Mouse (Mus musculus) embryonic facial prominence, embryonic 15.5 days (tissue): ENCODE measurements around the gene Pinlyp. TPM values are rescaled to one million over a fixed set of nuclear protein-coding genes. Genes with fewer than 3 reads are reported as not detected.
A peak's percentile ranks its signal among the peaks of the same experiment; 100 is the strongest.

ENCODE experiments used
- ATAC-seq: fragments of 200-750 bp; cut with Nextera tagmentation; 2 replicates; pipeline ENCODE4 v1.8.0; 2017; ENCODE audit warnings: low read depth, moderate TSS enrichment; ENCODE audit not compliant: insufficient number of reproducible peaks, low FRiP score, low TSS enrichment
- H3K27ac ChIP-seq: fragments of 300-500 bp; sonication (generic); replicated peaks from 2 replicates; pipeline ENCODE4 v1.5.1; 2015; ENCODE audit warnings: mild to moderate bottlenecking, inconsistent platforms
- H3K27me3 ChIP-seq: fragments of 300-500 bp; sonication (generic); 2 replicates; pipeline ENCODE4 v1.6.1; 2015; ENCODE audit warnings: inconsistent platforms
- H3K36me3 ChIP-seq: fragments of 300-500 bp; sonication (generic); 2 replicates; pipeline ENCODE4 v1.6.1; 2015; ENCODE audit warnings: mild to moderate bottlenecking, inconsistent platforms
- H3K4me1 ChIP-seq: fragments of 300-500 bp; sonication (generic); 2 replicates; pipeline ENCODE4 v1.6.1; 2015; ENCODE audit warnings: inconsistent platforms
- H3K4me2 ChIP-seq: fragments of 300-500 bp; sonication (generic); replicated peaks from 2 replicates; pipeline ENCODE4 v1.6.1; 2015; ENCODE audit warnings: mild to moderate bottlenecking, inconsistent platforms
- H3K4me3 ChIP-seq: fragments of 300-500 bp; sonication (generic); replicated peaks from 2 replicates; pipeline ENCODE4 v1.5.1; 2015; ENCODE audit warnings: mild to moderate bottlenecking, inconsistent platforms
- H3K9ac ChIP-seq: fragments of 300-500 bp; sonication (generic); 2 replicates; pipeline ENCODE4 v1.6.1; 2015; ENCODE audit warnings: inconsistent platforms
- H3K9me3 ChIP-seq: fragments of 300-500 bp; sonication (generic); replicated peaks from 2 replicates; pipeline ENCODE4 v1.6.1; 2016; ENCODE audit warnings: inconsistent platforms
- WGBS: fragments of 180-500 bp; shearing (Covaris S2); methylation state at CpG from one replicate; pipeline ENCODE4 v1.1.7; 2015; 5-methylcytosine and 5-hydroxymethylcytosine counted together
- polyA plus RNA-seq: library from polyadenylated mRNA; unstranded; fragments of >200 nt; fragmentation: Nextera tagmentation; extraction: Ambion mirVana; gene quantifications from 2 replicates; pipeline ENCODE4 v1.2.1, GENCODE M21; 2015

The Pinlyp gene
- polyA plus RNA-seq, 1 experiment from 2014 or later: 9.4 TPM

DNA sequence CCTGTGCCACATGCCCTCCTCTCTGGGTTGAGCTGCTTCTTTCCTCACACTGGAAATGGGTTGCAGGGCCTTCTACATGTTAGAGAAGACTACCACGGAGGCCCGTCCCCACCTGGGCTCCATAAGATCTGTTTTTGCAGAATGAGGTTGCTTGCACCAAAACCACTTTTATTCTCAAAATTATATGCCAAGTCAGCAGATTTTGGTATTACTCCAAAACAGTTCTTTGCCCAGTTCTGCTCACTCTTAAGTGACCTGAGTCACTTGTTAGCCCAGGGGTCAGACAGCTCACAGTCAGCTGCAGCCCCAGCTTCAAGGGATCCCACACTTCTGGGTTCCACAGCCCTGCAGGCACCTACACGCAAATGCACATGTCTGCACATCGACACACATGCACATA is 15.5 kb upstream of the Pinlyp start:
- H3K4me2 ChIP-seq: no peak overlapping the region
- H3K4me3 ChIP-seq: no peak overlapping the region
- H3K9ac ChIP-seq: no peak overlapping the region
- 85% methylated on average over 4 of the region's 4 CpGs for WGBS
- H3K36me3 ChIP-seq: peaks cover 67% of the 10 kb centered on the region
- no peak overlapping the region for H3K27ac ChIP-seq
- no peaks in the 10 kb centered on the region for H3K9me3 ChIP-seq
- H3K4me1 ChIP-seq: no peaks in the 10 kb centered on the region
- no peak for ATAC-seq
- H3K27me3 ChIP-seq: no peaks in the 10 kb centered on the region

DNA sequence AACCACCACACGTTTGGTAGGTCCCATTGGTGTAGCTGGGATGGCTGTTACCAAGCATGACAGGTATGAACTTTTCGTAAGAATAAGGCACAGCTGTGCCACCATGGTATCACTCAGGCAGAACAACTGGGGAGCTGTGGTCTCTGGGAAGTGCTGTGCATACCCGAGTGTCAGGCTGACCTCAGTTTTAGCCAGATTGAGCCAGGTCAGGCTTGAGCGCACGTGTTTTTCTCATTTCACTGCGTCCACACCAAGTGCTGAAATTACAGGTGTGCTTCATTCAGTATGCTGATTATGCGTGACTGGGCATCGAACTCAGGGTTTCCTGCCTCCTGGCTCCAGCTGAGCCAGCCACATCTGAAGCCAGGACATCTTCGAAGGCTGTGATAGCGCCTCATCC is 9.9 kb upstream of the Pinlyp start:
- Histone ChIP-seq H3K4me3 (no peak overlapping the region), H3K27me3 (no peaks in the 10 kb centered on the region), H3K27ac (no peak overlapping the region), H3K4me1 (no peaks in the 10 kb centered on the region), H3K9ac (no peak overlapping the region), H3K9me3 (no peaks in the 10 kb centered on the region), H3K36me3 (peaks cover 59% of the 10 kb centered on the region), H3K4me2 (no peak overlapping the region)
- WGBS: 88% methylated on average over 10 of the region's 10 CpGs
- no peak for ATAC-seq

DNA sequence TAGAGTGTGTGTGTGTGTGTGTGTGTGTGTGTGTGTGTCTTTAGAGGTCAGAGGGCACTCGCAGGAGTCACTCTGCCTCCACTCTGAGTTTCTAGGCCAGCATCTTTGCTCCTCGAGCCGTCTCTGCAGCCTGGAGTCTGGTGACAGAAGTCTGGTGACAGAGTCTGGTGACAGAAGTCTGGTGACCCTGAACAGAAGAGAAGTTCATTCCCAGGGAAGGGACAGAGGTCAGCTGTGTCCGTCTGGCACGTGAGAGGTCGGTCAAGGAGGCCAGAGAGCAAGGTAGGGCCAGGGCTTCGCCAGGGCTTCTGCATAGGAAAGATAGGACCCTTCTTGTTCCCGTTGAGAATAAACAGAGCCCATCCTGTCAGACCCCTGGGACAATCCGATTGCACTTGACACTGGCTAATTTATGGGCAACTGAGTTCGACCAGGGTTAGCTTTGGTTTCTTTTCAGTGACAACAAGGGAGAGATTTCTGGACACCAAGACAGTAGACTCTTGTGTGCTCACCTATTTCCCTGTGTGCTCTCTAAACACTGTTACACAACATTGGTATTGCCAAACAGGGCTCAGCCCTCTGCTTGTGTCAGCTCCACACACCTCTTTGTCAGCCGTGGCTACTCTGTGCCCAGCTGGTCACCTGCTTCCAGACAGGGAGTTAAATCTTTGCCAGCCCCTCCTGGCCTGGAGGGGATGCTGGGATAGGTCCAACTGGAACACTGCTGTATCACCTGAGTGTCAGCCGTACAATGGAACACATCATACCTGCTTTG is 6.3 kb upstream of the Pinlyp start:
- Histone ChIP-seq H3K4me1 (peaks cover 9% of the 10 kb centered on the region), H3K27me3 (no peaks in the 10 kb centered on the region), H3K9ac (no peak overlapping the region), H3K36me3 (peaks cover 60% of the 10 kb centered on the region), H3K4me3 (no peak overlapping the region), H3K9me3 (no peaks in the 10 kb centered on the region), H3K4me2 (no peak overlapping the region), H3K27ac (no peak overlapping the region)
- 83% methylated on average over 12 of the region's 12 CpGs for WGBS
- no peak for ATAC-seq

DNA sequence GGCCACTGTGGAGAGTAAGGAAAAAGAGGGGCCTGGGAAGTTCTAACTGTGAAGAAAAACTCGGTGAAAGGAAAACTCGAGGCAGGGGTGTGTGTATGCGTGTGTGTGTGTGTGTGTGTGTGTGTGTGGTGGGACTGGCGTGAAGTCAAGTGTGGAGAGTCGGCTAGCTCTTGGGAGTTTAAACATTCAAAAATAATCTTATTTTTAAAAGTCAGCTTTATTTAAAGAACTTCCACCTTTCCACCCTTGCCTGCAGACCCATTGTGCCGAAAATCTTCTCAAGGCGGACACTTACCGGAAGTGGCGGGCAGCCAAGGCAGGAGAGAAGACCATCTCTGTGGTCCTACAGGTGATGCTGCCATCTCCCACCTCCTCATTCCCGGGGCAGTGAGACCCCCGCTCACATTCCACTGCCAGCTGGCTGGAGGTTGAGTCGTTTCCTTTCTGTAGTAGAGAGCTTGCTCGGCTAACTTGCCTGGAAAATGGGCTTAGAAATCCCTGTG is 1.7 kb upstream of the Pinlyp start:
- no peaks in the 10 kb centered on the region for H3K27me3 ChIP-seq
- WGBS: 20% methylated on average over 13 of the region's 13 CpGs
- no peaks in the 10 kb centered on the region for H3K9me3 ChIP-seq
- peak overlapping the region; percentile 87 for H3K9ac ChIP-seq
- peak overlapping the region; percentile 84; the same call in 1 of the 2 replicates for H3K27ac ChIP-seq
- H3K36me3 ChIP-seq: peaks cover 32% of the 10 kb centered on the region
- peaks cover 13% of the 10 kb centered on the region for H3K4me1 ChIP-seq
- peak overlapping the region; percentile 75 for H3K4me2 ChIP-seq
- H3K4me3 ChIP-seq: peak overlapping the region; percentile 82
- ATAC-seq: no peak; the same call in 1 of the 2 replicates

DNA sequence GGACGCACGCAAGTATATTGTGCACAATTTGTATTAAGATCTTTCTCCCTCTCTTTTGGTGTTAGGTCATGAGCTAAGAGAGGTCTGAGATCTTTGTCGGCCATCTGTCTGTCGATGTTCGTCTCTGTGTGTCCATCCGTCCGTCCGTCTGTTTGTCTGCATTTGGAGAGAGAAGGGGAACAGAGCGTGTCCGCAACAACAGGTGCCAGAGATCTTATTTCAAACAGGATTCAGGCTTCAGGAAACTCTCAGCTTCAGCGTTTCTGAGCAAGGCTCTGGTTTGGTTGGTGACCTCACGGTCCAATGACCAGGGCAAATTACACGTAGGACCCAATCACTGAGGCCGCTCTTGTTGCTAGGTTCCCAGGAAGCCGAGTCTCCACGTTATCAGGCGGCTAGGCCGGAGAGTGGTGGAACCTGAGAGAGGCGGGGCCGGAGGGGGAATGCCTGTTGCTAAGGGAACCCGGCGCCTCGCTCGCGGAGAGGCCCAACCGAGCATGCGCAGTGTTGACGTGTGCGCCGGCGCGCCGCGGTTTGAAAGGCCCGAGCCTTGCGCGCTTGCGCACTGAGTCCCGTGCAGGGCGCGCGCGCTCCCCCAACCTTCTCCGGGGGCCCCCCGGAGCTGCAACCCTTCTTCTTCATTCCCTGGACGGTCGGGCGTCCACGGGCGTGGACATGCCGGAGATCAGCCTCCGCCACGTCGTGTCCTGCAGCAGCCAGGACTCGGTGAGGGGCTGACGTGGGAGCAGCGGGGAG is 894 bp upstream of the Pinlyp start:
- peak overlapping the region; percentile 84 for H3K27ac ChIP-seq
- peak; percentile 97 for ATAC-seq
- no peaks in the 10 kb centered on the region for H3K9me3 ChIP-seq
- peak overlapping the region; percentile 82 for H3K4me3 ChIP-seq
- H3K36me3 ChIP-seq: peaks cover 25% of the 10 kb centered on the region
- under 1% methylated on average over 57 of the region's 57 CpGs for WGBS
- peak overlapping the region; percentile 75 for H3K4me2 ChIP-seq
- peak overlapping the region; percentile 87 for H3K9ac ChIP-seq
- peaks cover 13% of the 10 kb centered on the region for H3K4me1 ChIP-seq
- H3K27me3 ChIP-seq: no peaks in the 10 kb centered on the region

DNA sequence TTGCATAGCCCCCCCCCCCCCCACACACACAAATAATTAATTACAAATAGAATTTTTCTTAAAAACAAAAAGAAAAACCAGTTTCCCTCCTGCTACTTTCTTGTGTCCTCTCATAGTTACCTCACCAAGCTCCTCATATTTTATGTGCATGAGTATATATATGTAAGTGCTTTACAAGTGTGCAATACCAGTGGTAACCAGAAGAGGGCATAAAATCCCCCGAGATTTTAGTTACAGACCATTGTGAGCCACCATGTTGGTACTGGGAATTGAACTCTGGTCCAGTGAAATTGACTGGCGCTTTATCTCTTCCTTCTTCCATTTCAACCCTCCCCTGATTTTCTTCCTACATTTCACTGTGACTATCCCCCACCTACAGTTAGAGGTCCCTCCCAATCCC is 1.4 kb downstream of the Pinlyp start:
- Histone ChIP-seq H3K36me3 (peaks cover 9% of the 10 kb centered on the region; the same call in 1 of the 2 replicates), H3K27ac (no peak overlapping the region), H3K4me1 (peaks cover 13% of the 10 kb centered on the region), H3K27me3 (no peaks in the 10 kb centered on the region), H3K4me2 (no peak overlapping the region), H3K9me3 (no peaks in the 10 kb centered on the region), H3K9ac (no peak overlapping the region), H3K4me3 (no peak overlapping the region)
- 88% methylated on average over 2 of the region's 2 CpGs for WGBS
- no peak for ATAC-seq

DNA sequence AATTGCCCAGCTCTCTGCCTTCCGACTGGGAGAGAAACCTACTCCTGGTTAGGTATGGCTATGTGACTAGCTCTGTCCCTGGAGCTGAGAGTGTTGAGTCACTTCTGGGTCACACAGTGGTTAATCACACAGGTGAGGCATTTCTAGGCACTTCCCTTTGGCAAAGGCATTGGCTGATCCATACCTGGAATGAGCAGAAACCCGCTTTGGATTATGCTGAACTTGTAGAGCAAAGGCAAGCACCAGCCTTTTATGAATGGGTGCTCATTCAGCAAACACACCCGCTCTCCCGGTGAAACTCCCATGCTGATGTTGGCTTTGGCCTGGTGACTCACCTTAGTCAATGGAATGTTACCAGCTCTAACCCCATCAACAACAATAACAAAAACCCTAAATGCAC is 6.2 kb downstream of the Pinlyp start:
- no peak overlapping the region for H3K4me3 ChIP-seq
- no peak for ATAC-seq
- 85% methylated on average over 4 of the region's 4 CpGs for WGBS

DNA sequence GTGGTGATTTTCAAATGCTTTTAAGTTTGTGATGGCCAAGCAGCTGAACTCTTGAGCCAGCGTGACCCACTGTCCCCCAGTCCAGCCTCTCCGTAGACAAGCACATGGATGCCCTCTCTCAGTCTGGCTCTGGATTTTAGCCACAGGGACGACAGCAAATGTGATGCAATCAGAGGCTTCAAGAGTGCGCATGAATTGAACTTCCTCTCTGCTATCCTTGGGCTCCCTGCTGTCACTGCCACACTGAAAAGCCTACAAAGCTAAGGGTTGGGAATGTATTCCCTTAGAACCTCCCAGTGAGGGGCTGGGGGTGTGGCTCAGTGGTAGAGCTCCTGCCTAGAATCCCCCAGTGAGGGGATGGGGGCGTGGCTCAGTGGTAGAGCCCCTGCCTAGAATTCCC is 7.2 kb downstream of the Pinlyp start:
- ATAC-seq: no peak
- H3K4me1 ChIP-seq: peaks cover 7% of the 10 kb centered on the region

More for the DNA sequence above, 6.2 kb downstream of the Pinlyp start:
- no peaks in the 10 kb centered on the region for H3K27me3 ChIP-seq
- H3K4me2 ChIP-seq: no peak overlapping the region
- H3K4me1 ChIP-seq: no peaks in the 10 kb centered on the region
- H3K36me3 ChIP-seq: peaks cover 19% of the 10 kb centered on the region
- H3K9ac ChIP-seq: no peak overlapping the region
- no peak overlapping the region for H3K27ac ChIP-seq
- no peaks in the 10 kb centered on the region for H3K9me3 ChIP-seq

DNA sequence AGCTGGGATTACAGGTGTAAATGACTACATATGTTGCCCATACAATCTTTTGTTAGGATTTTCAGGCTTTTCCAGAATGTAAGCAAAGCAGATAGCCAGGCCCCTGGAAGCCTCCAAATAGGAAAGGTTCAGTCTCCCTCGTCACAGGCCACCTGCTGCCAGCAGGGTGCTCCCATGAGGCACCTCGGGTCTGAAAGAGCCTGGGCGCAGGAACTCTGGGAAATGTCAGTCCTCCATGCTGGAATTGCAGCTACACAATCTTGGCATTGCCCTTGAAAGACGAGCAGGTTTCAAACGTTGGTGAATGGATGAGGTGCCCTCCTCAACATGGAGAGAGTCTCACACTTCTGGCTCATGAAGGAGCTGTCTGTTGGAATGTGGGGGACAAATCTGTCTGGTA is 7.8 kb downstream of the Pinlyp start:
- Histone ChIP-seq H3K4me2 (no peak overlapping the region), H3K27me3 (no peaks in the 10 kb centered on the region), H3K4me1 (peaks cover 12% of the 10 kb centered on the region), H3K27ac (no peak overlapping the region), H3K9ac (no peak overlapping the region), H3K36me3 (peaks cover 34% of the 10 kb centered on the region), H3K9me3 (no peaks in the 10 kb centered on the region), H3K4me3 (no peak overlapping the region)
- ATAC-seq: no peak
- 39% methylated on average over 5 of the region's 5 CpGs for WGBS

More for the DNA sequence above, 7.2 kb downstream of the Pinlyp start:
- no peak overlapping the region for H3K27ac ChIP-seq
- H3K4me2 ChIP-seq: no peak overlapping the region
- WGBS: 80% methylated on average over 5 of the region's 5 CpGs
- H3K4me3 ChIP-seq: no peak overlapping the region
- no peak overlapping the region for H3K9ac ChIP-seq
- peaks cover 29% of the 10 kb centered on the region for H3K36me3 ChIP-seq
- no peaks in the 10 kb centered on the region for H3K27me3 ChIP-seq
- H3K9me3 ChIP-seq: no peaks in the 10 kb centered on the region

DNA sequence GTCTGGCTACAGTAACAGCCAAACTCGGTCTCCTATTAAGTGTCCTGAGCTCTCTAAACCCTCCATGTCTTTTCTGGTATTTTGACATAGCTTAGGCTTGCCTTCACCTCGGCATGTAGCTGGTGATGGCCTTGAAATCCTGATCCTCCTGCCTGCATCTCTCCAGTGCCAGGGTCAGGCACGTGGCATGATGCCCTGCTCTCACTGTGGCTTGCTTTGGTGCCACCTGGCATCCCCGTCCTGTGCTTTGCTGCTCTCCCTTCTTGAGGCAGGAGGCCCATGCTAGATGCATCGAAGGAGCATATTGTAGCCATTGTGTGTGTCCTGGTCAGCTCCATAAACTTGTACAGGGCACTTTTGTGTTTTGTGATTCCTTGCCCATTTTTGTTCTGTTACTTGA is 8.3 kb downstream of the Pinlyp start:
- no peak overlapping the region for H3K9ac ChIP-seq
- no peaks in the 10 kb centered on the region for H3K9me3 ChIP-seq
- 80% methylated on average over 5 of the region's 5 CpGs for WGBS
- H3K36me3 ChIP-seq: peaks cover 38% of the 10 kb centered on the region
- H3K27me3 ChIP-seq: no peaks in the 10 kb centered on the region
- H3K4me1 ChIP-seq: peaks cover 14% of the 10 kb centered on the region
- no peak for ATAC-seq
- H3K4me3 ChIP-seq: no peak overlapping the region
- no peak overlapping the region for H3K4me2 ChIP-seq
- H3K27ac ChIP-seq: no peak overlapping the region

DNA sequence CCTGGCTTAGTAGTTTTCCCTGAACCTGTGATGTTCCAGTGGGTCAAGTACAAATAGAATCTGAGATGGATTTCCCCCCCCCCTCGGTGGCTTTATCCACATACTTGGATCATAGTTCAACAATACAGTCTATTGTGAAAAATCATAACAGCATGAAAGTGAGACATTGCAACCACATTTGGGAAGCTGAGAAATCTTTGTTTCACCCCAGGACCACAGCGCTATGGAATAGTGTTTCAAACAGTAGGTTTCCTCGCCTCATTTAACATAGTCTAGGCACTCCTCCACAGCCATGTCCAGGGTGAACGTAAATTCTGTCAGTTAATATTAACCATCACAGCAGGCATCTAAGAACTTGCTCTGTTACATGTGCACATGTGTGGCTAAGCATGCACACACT is 8.8 kb downstream of the Pinlyp start:
- H3K4me2 ChIP-seq: no peak overlapping the region
- H3K4me3 ChIP-seq: no peak overlapping the region
- ATAC-seq: no peak
- no peaks in the 10 kb centered on the region for H3K9me3 ChIP-seq
- H3K4me1 ChIP-seq: peaks cover 19% of the 10 kb centered on the region
- no peak overlapping the region for H3K27ac ChIP-seq
- H3K36me3 ChIP-seq: peaks cover 38% of the 10 kb centered on the region
- no peaks in the 10 kb centered on the region for H3K27me3 ChIP-seq
- no peak overlapping the region for H3K9ac ChIP-seq
- 85% methylated on average over 4 of the region's 4 CpGs for WGBS
